Mouse (Mus musculus): ENCODE results near the gene Adgrl3. TPM values are rescaled to one million over a fixed set of nuclear protein-coding genes. Genes with fewer than 3 reads are reported as not detected.

The Adgrl3 gene
- total RNA-seq, 2 experiments from 2014 or later = 157 to 179 TPM

Small RNA genes within 50 kb of the gene (microRNA-seq; reads per million reads assigned to microRNA genes)
- gene Gm22048 = 0 reads per million in 2 experiments

Data from layer of hippocampus, postnatal 36 days (tissue).